Mouse (Mus musculus) liver, postnatal 0 days (tissue): ENCODE measurements around the gene Prkd1. TPM values are rescaled to one million over a fixed set of nuclear protein-coding genes. Genes with fewer than 3 reads are reported as not detected.

Source experiments
- ATAC-seq: fragments of 200-750 bp; cut with Nextera tagmentation; 2 replicates; pipeline ENCODE4 v1.8.0; 2017; ENCODE audit warnings: mild to moderate bottlenecking, moderate library complexity
- DNase-seq: peaks from one replicate; pipeline ENCODE4 v3.0.0-alpha.2; 2016
- H3K27ac ChIP-seq: fragments of 300-500 bp; sonication (generic); 2 replicates; pipeline ENCODE4 v1.5.1; 2014; ENCODE audit warnings: antibody characterized with exemption, moderate library complexity, mild to moderate bottlenecking, low read depth
- H3K27me3 ChIP-seq: fragments of 300-500 bp; sonication (generic); 2 replicates; pipeline ENCODE4 v1.6.1; 2014; ENCODE audit warnings: low read length, control low read depth, mixed read lengths; ENCODE audit not compliant: insufficient read depth
- H3K36me3 ChIP-seq: fragments of 300-500 bp; sonication (generic); replicated peaks from 2 replicates; pipeline ENCODE4 v1.6.1; 2014; ENCODE audit warnings: mild to moderate bottlenecking, control low read depth, low read length, moderate library complexity, mixed read lengths; ENCODE audit not compliant: insufficient read depth
- H3K4me1 ChIP-seq: fragments of 300-500 bp; sonication (generic); 2 replicates; pipeline ENCODE4 v1.6.1; 2014; ENCODE audit warnings: antibody characterized with exemption, mild to moderate bottlenecking, control low read depth; ENCODE audit not compliant: insufficient read depth
- H3K4me2 ChIP-seq: fragments of 300-500 bp; sonication (generic); 2 replicates; pipeline ENCODE4 v1.6.1; 2014; ENCODE audit warnings: low read depth, mild to moderate bottlenecking, low read length, moderate library complexity, mixed read lengths
- H3K4me3 ChIP-seq: fragments of 300-500 bp; sonication (generic); 2 replicates; pipeline ENCODE4 v1.5.1; 2014; ENCODE audit warnings: low read depth, low read length
- H3K9ac ChIP-seq: fragments of 300-500 bp; sonication (generic); replicated peaks from 2 replicates; pipeline ENCODE4 v1.6.1; 2014; ENCODE audit warnings: mild to moderate bottlenecking, moderate library complexity
- H3K9me3 ChIP-seq: fragments of 300-500 bp; sonication (generic); 2 replicates; pipeline ENCODE4 v1.6.1; 2016; ENCODE audit warnings: mild to moderate bottlenecking, control low read depth, low read length, mixed read lengths
- CTCF ChIP-seq: sonication (generic); IDR thresholded peaks from 2 replicates; pipeline ENCODE4 v1.5.1; 2016; ENCODE audit warnings: antibody characterized with exemption, low read depth
- EP300 ChIP-seq: IDR thresholded peaks from 2 replicates; pipeline ENCODE4 v1.6.1; 2016; ENCODE audit warnings: antibody characterized with exemption, low read depth, mild to moderate bottlenecking
- WGBS: fragments of 180-500 bp; shearing (Covaris S2); extraction: QIAGEN DNeasy Blood & Tissue Kit; methylation state at CpG from one replicate; pipeline ENCODE4 v1.1.7; 2014; ENCODE audit not compliant: insufficient replicate concordance; 5-methylcytosine and 5-hydroxymethylcytosine counted together
- polyA plus RNA-seq: library from polyadenylated mRNA; unstranded; fragments of >200 nt; fragmentation: Nextera tagmentation; extraction: Ambion mirVana; gene quantifications from 2 replicates; pipeline ENCODE4 v1.2.1, GENCODE M21; 2015

Prkd1 gene
- polyA plus RNA-seq, 1 experiment from 2014 or later, result 0.09 TPM

- 73% methylated on average over 3 of the region's 3 CpGs for WGBS
- no peaks in the 10 kb centered on the region for H3K27me3 ChIP-seq
Measured at GRCm38 (mm10) chr12:50499796-50500504, 148.9 kb downstream of the Prkd1 start.

GRCm38 (mm10) chr12:50496006-50496405 is 152.9 kb downstream of the Prkd1 start:
- Histone ChIP-seq H3K4me2 (no peak overlapping the region), H3K4me3 (no peak overlapping the region), H3K27ac (no peak overlapping the region), H3K36me3 (no peaks in the 10 kb centered on the region), H3K9me3 (no peaks in the 10 kb centered on the region), H3K27me3 (no peaks in the 10 kb centered on the region), H3K9ac (no peak overlapping the region), H3K4me1 (no peaks in the 10 kb centered on the region)
- no peak for ATAC-seq
- WGBS, result 72% methylated on average over 3 of the region's 3 CpGs
- TF ChIP-seq EP300 (no peak), CTCF (no peak)
- no peak for DNase-seq

More at GRCm38 (mm10) chr12:50499796-50500504, 148.9 kb downstream of the Prkd1 start:
- no peak overlapping the region for H3K27ac ChIP-seq
- H3K4me2 ChIP-seq, result no peak overlapping the region
- ATAC-seq, result no peak
- DNase-seq, result no peak
- H3K36me3 ChIP-seq, result no peaks in the 10 kb centered on the region
- no peak overlapping the region for H3K4me3 ChIP-seq
- H3K9me3 ChIP-seq, result no peaks in the 10 kb centered on the region
- TF ChIP-seq EP300, result no peak
- no peak for TF ChIP-seq CTCF
- no peaks in the 10 kb centered on the region for H3K4me1 ChIP-seq
- H3K9ac ChIP-seq, result no peak overlapping the region

GRCm38 (mm10) chr12:50479784-50480183 is 169.1 kb downstream of the Prkd1 start:
- ATAC-seq (no peak), DNase-seq (no peak)
- Histone ChIP-seq H3K27ac (no peak overlapping the region), H3K9ac (no peak overlapping the region), H3K27me3 (no peaks in the 10 kb centered on the region), H3K4me2 (no peak overlapping the region), H3K36me3 (no peaks in the 10 kb centered on the region), H3K4me3 (no peak overlapping the region), H3K9me3 (no peaks in the 10 kb centered on the region), H3K4me1 (no peaks in the 10 kb centered on the region)
- WGBS, result 82% methylated on average over 7 of the region's 7 CpGs
- no peak for TF ChIP-seq CTCF
- no peak for TF ChIP-seq EP300

DNA sequence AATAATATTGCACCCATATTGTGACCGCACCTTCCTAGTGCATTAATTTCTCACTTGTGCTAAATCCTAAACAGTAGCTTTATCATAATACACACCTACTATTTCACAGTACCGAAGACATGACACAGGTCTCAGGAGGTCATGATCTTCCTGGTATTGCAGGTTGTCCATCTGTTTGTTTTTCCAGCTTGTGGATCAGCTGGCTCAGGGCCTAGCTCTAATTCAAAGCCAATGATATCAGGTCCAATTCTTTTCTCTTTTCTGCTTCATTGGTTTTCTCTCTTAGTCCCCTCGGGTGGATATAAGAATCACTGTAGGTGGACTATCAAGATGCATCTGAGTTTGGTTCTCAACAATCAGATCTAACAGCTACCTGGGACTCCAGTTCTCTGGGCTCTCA is 191.7 kb downstream of the Prkd1 start:
- Histone ChIP-seq H3K9me3 (no peaks in the 10 kb centered on the region), H3K27me3 (no peaks in the 10 kb centered on the region), H3K4me3 (no peak overlapping the region), H3K36me3 (no peaks in the 10 kb centered on the region), H3K4me1 (no peaks in the 10 kb centered on the region), H3K27ac (no peak overlapping the region), H3K9ac (no peak overlapping the region), H3K4me2 (no peak overlapping the region)
- no peak for ATAC-seq
- DNase-seq, result no peak
- TF ChIP-seq EP300, result no peak
- no peak for TF ChIP-seq CTCF
- WGBS, result 82% methylated on average over 3 of the region's 3 CpGs

- no peak overlapping the region for H3K9ac ChIP-seq
- no peak overlapping the region for H3K4me3 ChIP-seq
- ATAC-seq (no peak), DNase-seq (no peak)
- WGBS, result 86% methylated on average over 3 of the region's 3 CpGs
- no peaks in the 10 kb centered on the region for H3K36me3 ChIP-seq
- no peaks in the 10 kb centered on the region for H3K27me3 ChIP-seq
- H3K4me1 ChIP-seq, result no peaks in the 10 kb centered on the region
- no peak overlapping the region for H3K27ac ChIP-seq
- TF ChIP-seq EP300 (no peak), CTCF (no peak)
- H3K4me2 ChIP-seq, result no peak overlapping the region
- H3K9me3 ChIP-seq, result no peaks in the 10 kb centered on the region
Measured at GRCm38 (mm10) chr12:50451761-50452160, 197.1 kb downstream of the Prkd1 start.

GRCm38 (mm10) chr12:50436660-50437059 is 212.2 kb downstream of the Prkd1 start:
- H3K9me3 ChIP-seq, result no peaks in the 10 kb centered on the region
- H3K4me2 ChIP-seq, result no peak overlapping the region
- TF ChIP-seq CTCF (no peak), EP300 (no peak)
- DNase-seq (no peak), ATAC-seq (no peak)
- H3K4me3 ChIP-seq, result no peak overlapping the region
- no peaks in the 10 kb centered on the region for H3K36me3 ChIP-seq
- H3K4me1 ChIP-seq, result no peaks in the 10 kb centered on the region
- no peaks in the 10 kb centered on the region for H3K27me3 ChIP-seq
- no peak overlapping the region for H3K27ac ChIP-seq
- WGBS, result 75% methylated on average over 6 of the region's 6 CpGs
- no peak overlapping the region for H3K9ac ChIP-seq
